ENCODE assay signal across 11 mouse cellular contexts in the genomic region with DNA sequence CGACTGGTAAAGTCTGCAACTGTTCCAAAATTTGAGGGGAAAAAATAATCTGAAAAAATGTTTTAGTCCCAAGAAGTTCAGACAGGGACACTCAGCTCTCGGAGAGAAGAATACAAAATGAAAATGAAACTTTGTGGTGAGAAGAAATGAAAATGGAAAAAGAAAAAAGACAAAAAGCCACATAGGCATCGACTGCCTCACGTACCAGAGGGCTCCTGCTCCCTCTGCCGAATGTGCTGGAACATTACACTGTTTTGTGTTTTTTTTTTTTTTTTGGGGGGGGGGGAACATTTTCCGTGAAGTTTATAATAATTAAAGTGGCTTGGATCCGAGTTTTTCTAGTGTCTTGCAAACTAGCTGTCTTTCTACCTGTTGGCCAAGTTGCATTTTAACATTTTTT.
A peak's percentile ranks its signal among the peaks of the same experiment; 100 is the strongest.
DNase-seq lines count a peak whose midpoint lies in the region; ATAC-seq and TF ChIP-seq lines count a peak whose summit lies in the region.
"Had no signal": no experiment of that assay in that cellular context is flagged by ENCODE, and none has a peak within 500 bp of the region (broad histone marks: within the 10 kb centered on the region; RNA-seq: fewer than 3 reads in every experiment).

No protein-coding gene starts in this region.

- no peak overlapping the region for H3K4me3 ChIP-seq in lung, embryonic 14.5 days (ENCODE audit: low read depth, low read length)
- H3K4me3 ChIP-seq: forebrain, embryonic 15.5 days; hindbrain, embryonic 15.5 days had no signal

- peak; percentile 58 for ATAC-seq in frontal cortex, adult (ENCODE audit: low TSS enrichment)
- ATAC-seq in lung, embryonic 14.5 days (ENCODE audit: insufficient read depth) = no peak
- ATAC-seq: forebrain, embryonic 15.5 days had no signal

- H3K9ac ChIP-seq in lung, embryonic 14.5 days = no peak overlapping the region
- H3K9ac ChIP-seq: forebrain, embryonic 15.5 days; hindbrain, embryonic 15.5 days had no signal

- no peaks in the 10 kb centered on the region for H3K9me3 ChIP-seq in lung, embryonic 14.5 days (ENCODE audit: low read depth, low read length)
- H3K9me3 ChIP-seq: forebrain, embryonic 15.5 days; hindbrain, embryonic 15.5 days had no signal

- H3K36me3 ChIP-seq in lung, embryonic 14.5 days (ENCODE audit: insufficient read depth) = peaks cover 28% of the 10 kb centered on the region

- no peaks in the 10 kb centered on the region for H3K27me3 ChIP-seq in lung, embryonic 14.5 days (ENCODE audit: insufficient read depth, low read length)
- H3K27me3 ChIP-seq: forebrain, embryonic 15.5 days; hindbrain, embryonic 15.5 days had no signal

- no peaks in the 10 kb centered on the region for H3K4me1 ChIP-seq in lung, embryonic 14.5 days (ENCODE audit: insufficient read depth)
- H3K4me1 ChIP-seq: forebrain, embryonic 15.5 days; hindbrain, embryonic 15.5 days had no signal

- 83% methylated on average over 7 of the region's 7 CpGs for WGBS in lung, embryonic 14.5 days

- 0 out of 2 replicates have a peak, but pooled peaks have one; percentile 12 for TF ChIP-seq CTCF in lung, embryonic 14.5 days (IDR thresholded peaks at IDR 0.05; ENCODE audit: low read depth)

- DNase-seq in frontal cortex, postnatal 14 days (ENCODE audit: low spot score in 2 of 2) = no peak
- no peak for DNase-seq in lung, embryonic 14.5 days
- no peak for DNase-seq in lung, postnatal 14 days
- DNase-seq in adipocyte (ENCODE audit: low spot score) = peak; percentile 66
- peak; percentile 86 for DNase-seq in naive thymus-derived CD4-positive, alpha-beta T cell, adult 2 months (ENCODE audit: low read depth)
- DNase-seq in cerebellum, adult 11-12 months = no peak
- no peak for DNase-seq in layer of hippocampus, adult 18-20 months (ENCODE audit: low spot score in 2 of 2)
- DNase-seq: cerebellum, postnatal 36 days had no signal

- H3K4me2 ChIP-seq in lung, embryonic 14.5 days = no peak overlapping the region
- H3K4me2 ChIP-seq: forebrain, embryonic 15.5 days; hindbrain, embryonic 15.5 days had no signal

- H3K27ac ChIP-seq in lung, embryonic 14.5 days (ENCODE audit: low read depth) = no peak overlapping the region
- H3K27ac ChIP-seq: forebrain, embryonic 15.5 days; hindbrain, embryonic 15.5 days had no signal

Comparison
In these comparisons a context has a peak if more than half of its experiments do, and no peak if none do; other contexts are left out.
1. DNase-seq: peak in adipocyte (single experiment) and naive thymus-derived CD4-positive, alpha-beta T cell, adult 2 months (single experiment); none in frontal cortex, postnatal 14 days (0 of 2), lung, embryonic 14.5 days (single experiment), lung, postnatal 14 days (single experiment), cerebellum, adult 11-12 months (single experiment) and layer of hippocampus, adult 18-20 months (0 of 2).